13 mouse cellular contexts compared by ENCODE assay signal in genomic region chr11:98469761-98470714, GRCm38 (mm10). TPM values are rescaled to one million over a fixed set of nuclear protein-coding genes. Genes with fewer than 3 reads are reported as not detected.
DNase-seq lines count a peak whose midpoint lies in the region; ATAC-seq lines count a peak whose summit lies in the region.
"Had no signal": no experiment of that assay in that cellular context is flagged by ENCODE, and none has a peak within 500 bp of the region (broad histone marks: within the 10 kb centered on the region; RNA-seq: fewer than 3 reads in every experiment).

No protein-coding gene starts in this region.

- no peak overlapping the region for H3K4me2 ChIP-seq in heart, embryonic 16.5 days (ENCODE audit: low read depth, low read length)
- H3K4me2 ChIP-seq: forebrain, embryonic 15.5 days; hindbrain, embryonic 12.5 days had no signal

- no peak overlapping the region for H3K4me3 ChIP-seq in heart, embryonic 16.5 days (ENCODE audit: low read length)
- H3K4me3 ChIP-seq in heart, embryonic 10.5 days, result no peak overlapping the region
- H3K4me3 ChIP-seq in forebrain, embryonic 10.5 days, result no peak overlapping the region
- H3K4me3 ChIP-seq: forebrain, embryonic 15.5 days; hindbrain, embryonic 12.5 days; megakaryocyte, embryonic 14.5 days had no signal

- no peaks in the 10 kb centered on the region for H3K4me1 ChIP-seq in heart, embryonic 16.5 days (ENCODE audit: control insufficient read depth, insufficient read depth, low read length)
- peaks cover 9% of the 10 kb centered on the region; the same call in 1 of the 2 replicates for H3K4me1 ChIP-seq in heart, embryonic 10.5 days
- peaks cover 31% of the 10 kb centered on the region for H3K4me1 ChIP-seq in forebrain, embryonic 10.5 days
- H3K4me1 ChIP-seq: forebrain, embryonic 15.5 days; megakaryocyte, embryonic 14.5 days had no signal

- no peak overlapping the region for H3K9ac ChIP-seq in heart, embryonic 16.5 days (ENCODE audit: low read length)
- H3K9ac ChIP-seq: forebrain, embryonic 15.5 days; hindbrain, embryonic 12.5 days; liver, embryonic 14.5 days had no signal

- no peak for DNase-seq in heart, embryonic 10.5 days (ENCODE audit: low spot score)
- DNase-seq in CD4-positive helper T cell, adult 2 months (ENCODE audit: low read depth, low spot score), result peak; percentile 86
- peak; percentile 43 to 51 for DNase-seq in adrenal gland, postnatal 36 days
- no peak for DNase-seq in forebrain, embryonic 10.5 days (ENCODE audit: extremely low spot score, low spot score)
- no peak for DNase-seq in spleen, postnatal 4 days (ENCODE audit: low spot score in 2 of 2)

- no peak for ATAC-seq in heart, embryonic 16.5 days (replicated peaks; ENCODE audit: extremely low read depth, insufficient read depth, low FRiP score)
- ATAC-seq in megakaryocyte, adult 5-6 weeks (ENCODE audit: poor library complexity, severe bottlenecking), result peak; percentile 80
- ATAC-seq in erythroblast, adult 5-6 weeks (replicated peaks; ENCODE audit: low FRiP score, poor library complexity, severe bottlenecking), result no peak
- ATAC-seq: forebrain, embryonic 15.5 days had no signal

- H3K27me3 ChIP-seq in heart, embryonic 16.5 days (ENCODE audit: control insufficient read depth, insufficient read depth, low read length), result no peaks in the 10 kb centered on the region; the same call in 1 of the 2 replicates
- H3K27me3 ChIP-seq in heart, embryonic 10.5 days (ENCODE audit: insufficient read depth, poor library complexity, severe bottlenecking), result peaks cover 13% of the 10 kb centered on the region; the same call in 1 of the 2 replicates
- H3K27me3 ChIP-seq in forebrain, embryonic 10.5 days (ENCODE audit: poor library complexity, severe bottlenecking), result peaks cover 10% of the 10 kb centered on the region; the same call in 1 of the 2 replicates
- H3K27me3 ChIP-seq: forebrain, embryonic 15.5 days had no signal

- 63% methylated on average over 22 of the region's 22 CpGs for WGBS in heart, embryonic 16.5 days
- 74% methylated on average over 22 of the region's 22 CpGs for WGBS in heart, embryonic 10.5 days
- 84% methylated on average over 22 of the region's 22 CpGs for WGBS in forebrain, embryonic 10.5 days

- no peaks in the 10 kb centered on the region for H3K9me3 ChIP-seq in heart, embryonic 16.5 days (replicated peaks; ENCODE audit: control insufficient read depth, low read length)
- no peaks in the 10 kb centered on the region for H3K9me3 ChIP-seq in heart, embryonic 10.5 days
- H3K9me3 ChIP-seq in forebrain, embryonic 10.5 days, result no peaks in the 10 kb centered on the region
- H3K9me3 ChIP-seq: forebrain, embryonic 15.5 days; hindbrain, embryonic 12.5 days; megakaryocyte, embryonic 14.5 days had no signal

- no peaks in the 10 kb centered on the region for H3K36me3 ChIP-seq in heart, embryonic 16.5 days (ENCODE audit: control insufficient read depth, insufficient read depth)
- no peaks in the 10 kb centered on the region for H3K36me3 ChIP-seq in heart, embryonic 10.5 days
- no peaks in the 10 kb centered on the region for H3K36me3 ChIP-seq in forebrain, embryonic 10.5 days (replicated peaks)
- H3K36me3 ChIP-seq: forebrain, embryonic 15.5 days; hindbrain, embryonic 12.5 days had no signal

- H3K27ac ChIP-seq in heart, embryonic 16.5 days (ENCODE audit: low read length), result peak overlapping the region; percentile 14; the same call in 1 of the 2 replicates
- H3K27ac ChIP-seq in heart, embryonic 10.5 days, result no peak overlapping the region
- H3K27ac ChIP-seq in forebrain, embryonic 10.5 days, result no peak overlapping the region
- H3K27ac ChIP-seq: forebrain, embryonic 15.5 days; hindbrain, embryonic 12.5 days; liver, embryonic 14.5 days had no signal

RNA-seq across cellular contexts. Expression of gene Grb7, which starts 23.8 kb away (rescaled TPM):
- polyA plus RNA-seq in heart, embryonic 16.5 days (2015; fragmentation: Nextera tagmentation; extraction: Ambion mirVana), result 1.9 and 4.3 TPM in 2 replicates
- 2.5 and 15.3 TPM in 2 replicates for polyA plus RNA-seq in heart, embryonic 10.5 days (2016; fragmentation: Nextera tagmentation; extraction: Ambion mirVana)
- not detected for total RNA-seq in adrenal gland, postnatal 36 days (2021)
- total RNA-seq in megakaryocyte, adult 5-6 weeks (2015), result not detected in 2 replicates
- total RNA-seq in megakaryocyte, adult 5-6 weeks (2017), result not detected in 2 replicates
- not detected in 2 replicates for total RNA-seq in erythroblast, adult 5-6 weeks (2015; ENCODE audit: low replicate concordance)
- total RNA-seq in erythroblast, adult 5-6 weeks (2017; ENCODE audit: low replicate concordance), result not detected in 2 replicates
- polyA plus RNA-seq in forebrain, embryonic 10.5 days (2016; fragmentation: Nextera tagmentation; extraction: Ambion mirVana), result 4.1 and 5.6 TPM in 2 replicates
- polyA plus RNA-seq: C2C12 had no signal

RNA-seq across cellular contexts. Expression of gene Mien1, which starts 31.2 kb away (rescaled TPM):
- polyA plus RNA-seq in heart, embryonic 16.5 days (2015; fragmentation: Nextera tagmentation; extraction: Ambion mirVana), result 100 and 115 TPM in 2 replicates
- 98.9 and 103 TPM in 2 replicates for polyA plus RNA-seq in heart, embryonic 10.5 days (2016; fragmentation: Nextera tagmentation; extraction: Ambion mirVana)
- total RNA-seq in adrenal gland, postnatal 36 days (2021), result 10 to 100 TPM; 84.0 to 84.2 TPM
- 56.6 and 65.4 TPM in 2 replicates for total RNA-seq in megakaryocyte, adult 5-6 weeks (2015)
- total RNA-seq in megakaryocyte, adult 5-6 weeks (2017), result 31.5 and 38.0 TPM in 2 replicates
- total RNA-seq in erythroblast, adult 5-6 weeks (2015; ENCODE audit: low replicate concordance), result 13.4 and 19.9 TPM in 2 replicates
- total RNA-seq in erythroblast, adult 5-6 weeks (2017; ENCODE audit: low replicate concordance), result 1.4 and 3.9 TPM in 2 replicates
- 91.2 and 94.3 TPM in 2 replicates for polyA plus RNA-seq in forebrain, embryonic 10.5 days (2016; fragmentation: Nextera tagmentation; extraction: Ambion mirVana)

RNA-seq across cellular contexts. Expression of gene Erbb2, which starts 57.8 kb away (rescaled TPM):
- polyA plus RNA-seq in heart, embryonic 16.5 days (2015; fragmentation: Nextera tagmentation; extraction: Ambion mirVana), result 34.1 and 41.9 TPM in 2 replicates
- polyA plus RNA-seq in heart, embryonic 10.5 days (2016; fragmentation: Nextera tagmentation; extraction: Ambion mirVana), result 47.4 and 70.6 TPM in 2 replicates
- 1 to 10 TPM; 4.2 to 4.7 TPM for total RNA-seq in adrenal gland, postnatal 36 days (2021)
- total RNA-seq in megakaryocyte, adult 5-6 weeks (2015), result not detected in 2 replicates
- total RNA-seq in megakaryocyte, adult 5-6 weeks (2017), result 0.28 TPM in 1 of 2 replicates, not detected in the other
- 0.21 TPM in 1 of 2 replicates, not detected in the other for total RNA-seq in erythroblast, adult 5-6 weeks (2015; ENCODE audit: low replicate concordance)
- 0.28 TPM in 1 of 2 replicates, not detected in the other for total RNA-seq in erythroblast, adult 5-6 weeks (2017; ENCODE audit: low replicate concordance)
- 18.9 and 21.9 TPM in 2 replicates for polyA plus RNA-seq in forebrain, embryonic 10.5 days (2016; fragmentation: Nextera tagmentation; extraction: Ambion mirVana)

Comparison
In these comparisons a context has a peak if more than half of its experiments do, and no peak if none do; other contexts are left out.
1. DNase-seq: peak in CD4-positive helper T cell, adult 2 months (single experiment) and adrenal gland, postnatal 36 days (2 of 2); none in heart, embryonic 10.5 days (single experiment), forebrain, embryonic 10.5 days (single experiment) and spleen, postnatal 4 days (0 of 2).
2. RNA of gene Erbb2, which starts 57.8 kb away (total RNA-seq): 4.2 to 4.7 TPM in adrenal gland, postnatal 36 days; 0.28 TPM in megakaryocyte, adult 5-6 weeks and 0.21 to 0.28 TPM in erythroblast, adult 5-6 weeks; every median in the first group is over 4 times any median in the second.